Mouse (Mus musculus): ENCODE data around the gene Gm29666.

The Gm29666 gene

DNA sequence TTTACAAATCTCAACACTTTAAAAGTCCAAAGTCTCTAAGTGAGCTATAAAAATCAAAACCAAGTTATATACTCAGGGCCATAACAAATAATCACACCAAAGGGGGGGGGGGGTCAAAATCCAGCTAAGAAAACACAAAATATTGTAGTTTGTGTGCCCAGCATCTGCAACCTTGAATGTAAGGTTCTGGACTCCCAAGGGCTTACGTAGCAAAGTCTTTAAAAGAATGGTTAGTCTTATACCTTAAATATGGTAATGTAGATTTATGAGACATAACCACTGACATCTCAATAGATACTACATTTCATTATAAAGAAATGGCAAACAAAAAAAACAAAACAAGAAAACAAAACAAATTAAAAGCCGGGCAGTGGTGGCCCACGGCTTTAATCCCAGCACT, at the start of gene Gm29666:
Gene Gm29666 (minus strand): TSS at position 101 of the 400 bp plus-strand sequence.
- DNase-seq (ENCODE audit: low spot score) = no peak

DNA sequence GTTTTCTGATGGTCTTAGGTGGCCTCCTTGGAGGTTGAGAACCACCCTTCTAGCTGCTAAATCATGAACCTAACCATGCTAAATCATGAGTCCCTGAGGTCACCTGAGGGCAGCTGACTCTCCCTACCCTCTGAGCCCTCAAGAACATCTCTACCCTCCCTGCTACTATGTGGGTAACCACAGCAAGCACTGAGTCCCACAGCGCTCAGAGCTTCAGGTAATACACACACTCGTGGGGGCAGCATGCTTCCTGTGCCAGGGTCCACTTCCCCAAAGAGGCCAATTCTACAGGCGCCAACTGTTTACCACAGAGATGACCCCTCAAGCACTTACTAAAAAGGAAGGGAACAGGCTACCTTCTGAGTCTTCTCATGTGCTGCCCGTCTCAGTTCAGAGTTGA, 48.7 kb upstream of the Gm29666 start:
- DNase-seq (ENCODE audit: low spot score) = no peak

DNA sequence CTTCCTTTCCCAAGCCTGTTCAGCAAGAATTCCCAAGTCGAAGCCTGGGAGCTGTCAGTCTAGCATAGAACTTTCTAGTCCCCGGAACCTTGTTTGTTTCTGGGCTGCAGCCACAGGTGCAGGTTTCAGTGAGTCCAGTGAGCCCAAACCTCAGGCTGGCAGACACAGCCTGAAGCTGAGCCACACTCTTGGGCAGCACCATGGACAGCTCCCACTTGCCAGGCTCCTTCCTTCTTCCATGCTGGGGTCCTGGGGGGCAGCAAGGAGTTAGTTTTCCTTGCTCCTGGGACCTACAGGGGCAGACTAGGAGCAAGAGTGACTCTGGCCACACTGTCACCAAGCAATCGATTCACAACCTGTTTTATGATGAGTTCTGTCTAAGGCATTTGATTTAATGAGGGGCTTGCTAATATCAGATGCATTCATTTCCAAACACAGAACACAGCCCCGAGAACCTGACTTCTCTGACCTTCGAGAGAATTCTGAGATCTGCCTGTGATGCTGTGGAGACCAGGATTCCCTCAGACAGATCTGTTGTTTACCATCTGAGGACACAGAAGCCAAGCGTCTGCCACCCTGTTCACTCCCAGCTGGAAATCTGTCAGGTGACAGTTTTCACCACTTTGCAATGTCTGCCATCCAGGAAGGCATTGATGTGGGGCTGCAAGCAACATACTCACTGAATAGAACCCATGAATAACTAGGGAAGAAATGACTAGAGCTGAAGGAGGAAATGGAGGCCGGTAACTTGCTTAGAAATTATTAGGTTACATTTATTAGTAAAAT, 45.9 kb upstream of the Gm29666 start:
- peak; percentile 36 for DNase-seq (ENCODE audit: low spot score)

DNA sequence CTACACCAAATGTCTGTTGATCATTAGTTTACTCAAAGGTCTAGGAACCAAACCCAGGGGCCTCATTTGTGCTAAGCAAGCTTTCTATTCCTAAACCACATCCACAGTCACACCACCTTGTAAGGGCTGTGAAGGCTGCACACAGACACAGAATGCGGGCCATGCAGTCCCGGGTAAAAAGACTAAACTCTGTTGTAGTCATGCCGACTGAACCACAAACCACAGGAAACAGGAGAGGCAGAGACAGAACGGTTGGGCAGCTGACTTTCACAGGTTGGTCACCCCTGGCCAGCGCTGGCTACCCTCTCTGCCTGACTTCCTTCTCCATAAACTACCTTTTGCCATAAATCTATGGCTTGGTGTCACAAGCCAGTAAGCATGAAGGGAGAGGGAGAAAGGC, 44.9 kb upstream of the Gm29666 start:
- no peak for DNase-seq (ENCODE audit: low spot score)

DNA sequence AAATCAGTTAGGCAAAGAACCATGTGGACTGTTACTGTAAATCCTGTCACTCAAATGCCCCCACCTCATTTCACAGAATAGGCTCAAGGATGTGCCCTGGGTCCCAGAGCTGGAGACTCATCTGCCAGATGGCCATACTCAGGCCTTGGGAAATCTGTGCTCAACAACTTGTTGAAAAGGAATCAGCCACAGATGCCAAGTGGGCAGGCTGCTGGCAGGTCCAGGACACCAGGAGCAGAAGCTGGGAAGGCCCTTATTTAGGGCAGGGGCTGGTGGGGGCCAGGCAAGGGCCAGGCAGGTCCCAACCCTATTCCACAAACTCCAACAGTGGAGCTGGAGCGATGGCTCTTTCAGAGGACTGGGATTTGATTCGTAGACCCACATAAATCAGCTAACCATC, 42.7 kb upstream of the Gm29666 start:
- DNase-seq (ENCODE audit: low spot score) = no peak

DNA sequence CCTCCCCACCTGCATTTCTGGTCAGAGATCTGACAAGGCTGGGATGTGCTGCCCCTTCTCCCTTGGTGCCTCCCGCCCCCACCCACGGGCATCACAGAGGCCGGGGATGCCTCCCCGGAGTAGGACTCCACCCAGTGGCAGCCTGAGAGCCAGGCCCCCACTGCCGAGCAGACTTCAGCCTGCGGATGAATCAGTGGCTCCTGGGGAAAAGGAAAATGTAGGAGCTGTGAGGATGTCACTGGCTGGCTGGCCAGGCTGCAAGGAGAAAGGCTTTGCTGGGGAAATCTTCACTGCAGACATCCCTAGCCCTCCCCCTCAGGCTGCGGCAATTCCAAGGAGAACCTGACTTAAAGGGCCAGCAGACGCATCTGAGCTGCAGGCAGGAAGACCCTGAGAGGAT, 40.9 kb upstream of the Gm29666 start:
- no peak for DNase-seq (ENCODE audit: low spot score)

DNA sequence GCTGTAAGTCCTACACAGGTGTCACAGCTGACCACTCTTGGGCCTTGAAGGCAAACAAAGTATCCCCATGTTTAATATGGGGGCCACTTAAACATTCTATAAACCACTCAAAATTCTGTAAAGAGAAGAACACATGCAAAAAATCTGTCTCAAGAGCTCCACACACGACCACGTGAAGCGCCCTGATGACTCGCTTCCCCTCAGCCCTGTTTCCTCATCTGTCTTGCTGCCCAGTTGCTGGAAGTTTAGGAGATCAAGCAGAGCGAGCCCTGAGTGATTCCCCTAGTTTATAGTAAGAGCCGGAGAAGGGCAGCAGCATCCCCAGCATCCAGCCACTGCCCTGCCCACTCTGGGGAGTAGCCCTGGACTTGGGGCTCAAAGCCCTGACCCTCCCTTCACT, 40.1 kb upstream of the Gm29666 start:
- DNase-seq (ENCODE audit: low spot score) = no peak

DNA sequence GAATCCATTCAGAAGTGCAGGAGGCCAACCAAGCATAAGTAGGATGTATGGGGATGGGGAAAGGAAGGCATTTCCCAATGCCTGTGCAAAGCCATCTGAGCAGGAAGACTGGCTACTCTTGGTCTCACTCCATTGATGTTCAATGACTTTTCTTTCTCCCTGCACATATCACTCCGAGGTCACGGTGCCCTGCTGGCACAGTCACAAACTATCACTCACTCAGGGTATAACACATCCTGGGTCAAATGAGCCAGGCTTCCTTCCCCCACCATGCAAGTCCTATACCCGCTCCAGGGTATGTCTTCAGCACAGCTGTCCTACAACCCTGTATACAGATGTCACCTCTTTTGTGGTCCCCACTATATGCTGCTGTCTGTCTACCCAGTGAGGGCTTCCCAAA, 38.5 kb upstream of the Gm29666 start:
- no peak for DNase-seq (ENCODE audit: low spot score)

DNA sequence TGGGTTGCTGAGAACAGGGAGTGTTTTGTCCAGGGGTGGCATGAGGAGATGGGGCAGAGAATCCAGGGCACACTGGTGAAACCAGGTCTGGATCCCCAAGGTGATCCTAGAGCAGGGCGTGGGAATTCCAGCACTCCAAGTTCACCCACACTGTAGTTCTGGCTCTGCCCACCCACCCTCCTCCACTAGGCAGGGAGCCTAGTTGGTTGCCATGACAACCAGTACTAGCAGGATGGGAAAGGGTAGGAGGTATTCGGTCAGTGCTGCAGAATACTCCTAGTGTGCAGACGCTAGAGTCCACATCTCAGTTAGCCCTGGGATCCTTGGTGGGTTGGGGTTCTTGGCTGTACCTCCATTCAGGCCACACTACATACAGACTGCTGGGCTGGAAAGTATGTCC, 38.0 kb upstream of the Gm29666 start:
- no peak for DNase-seq (ENCODE audit: low spot score)

DNA sequence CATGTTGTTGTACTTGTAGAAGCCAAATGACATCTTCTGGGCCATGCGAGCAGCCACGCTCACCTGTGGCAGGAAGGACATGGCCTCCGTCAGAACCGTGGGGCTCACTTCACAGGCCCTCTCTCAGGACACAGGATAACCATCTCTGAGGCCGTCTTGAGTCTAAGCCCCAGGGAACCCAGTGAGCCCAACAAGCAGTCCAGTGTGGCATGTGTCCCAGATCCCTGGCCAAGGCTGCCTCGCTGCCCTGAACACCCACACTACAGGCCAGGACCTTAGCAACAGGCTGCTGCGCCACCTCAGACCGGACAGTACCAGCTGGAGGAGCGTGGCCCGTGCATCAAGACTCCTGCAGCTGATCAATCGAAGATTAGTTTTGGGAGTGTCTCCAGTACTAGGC, 33.4 kb upstream of the Gm29666 start:
- no peak for DNase-seq (ENCODE audit: low spot score)

DNA sequence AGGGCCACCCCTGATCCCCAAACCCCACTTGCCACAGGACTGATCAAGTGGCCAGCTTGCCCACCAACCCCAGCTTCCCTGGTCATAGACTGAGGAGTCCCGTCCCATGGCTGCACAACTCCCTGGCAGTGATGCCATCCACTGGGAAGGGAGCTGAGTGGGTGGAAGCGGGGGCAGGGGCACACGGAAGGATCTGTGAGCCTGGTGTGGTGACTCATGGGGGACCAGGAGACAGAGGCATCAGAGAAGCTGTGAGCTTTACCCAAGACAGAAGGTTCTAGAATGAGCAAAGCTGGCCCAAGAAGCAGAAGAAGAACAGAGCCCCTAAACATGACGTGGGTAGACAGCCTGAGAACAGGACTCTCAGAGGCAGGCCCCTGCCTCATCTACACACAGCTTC, 30.2 kb upstream of the Gm29666 start:
- no peak for DNase-seq (ENCODE audit: low spot score)

DNA sequence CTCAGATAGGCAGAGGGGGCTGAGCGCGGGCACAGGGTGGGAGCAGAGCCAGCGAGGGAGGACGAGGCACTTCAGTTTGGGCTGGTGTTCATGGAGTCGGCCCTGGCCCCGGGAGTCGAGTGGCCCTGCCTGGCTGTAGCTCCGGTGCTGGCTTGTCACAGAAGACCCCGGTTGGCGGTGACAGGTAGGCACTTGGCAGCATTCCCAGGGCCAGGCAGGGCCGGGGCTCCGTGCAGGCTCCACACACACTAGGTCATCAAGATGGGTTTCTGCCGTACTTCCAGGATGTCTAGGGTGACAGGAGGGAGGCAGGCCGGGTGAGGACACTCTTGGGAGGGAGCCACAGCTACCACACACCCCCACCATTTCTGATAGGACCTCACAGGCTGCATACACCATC, 29.2 kb upstream of the Gm29666 start:
- DNase-seq (ENCODE audit: low spot score) = no peak

DNA sequence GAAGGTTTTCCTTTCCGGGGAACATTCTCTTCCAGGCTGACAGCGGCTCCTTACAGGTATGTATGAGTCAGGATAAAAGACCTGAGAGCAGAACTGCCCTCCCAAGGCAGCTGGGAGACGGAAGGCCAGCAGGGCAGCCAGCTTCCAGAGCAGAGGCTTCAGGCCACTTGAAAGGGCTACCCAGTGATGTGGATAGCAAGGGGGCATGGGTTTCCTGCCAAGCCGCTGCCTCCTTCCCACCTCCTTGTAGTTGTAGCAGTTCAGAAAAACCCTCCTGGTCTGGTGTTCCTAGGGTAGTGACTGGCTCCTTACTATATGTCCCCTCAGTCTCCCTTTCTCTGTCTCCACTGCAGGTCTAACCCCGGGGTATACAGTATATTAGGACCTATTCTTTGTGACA, 24.5 kb upstream of the Gm29666 start:
- no peak for DNase-seq (ENCODE audit: low spot score)

DNA sequence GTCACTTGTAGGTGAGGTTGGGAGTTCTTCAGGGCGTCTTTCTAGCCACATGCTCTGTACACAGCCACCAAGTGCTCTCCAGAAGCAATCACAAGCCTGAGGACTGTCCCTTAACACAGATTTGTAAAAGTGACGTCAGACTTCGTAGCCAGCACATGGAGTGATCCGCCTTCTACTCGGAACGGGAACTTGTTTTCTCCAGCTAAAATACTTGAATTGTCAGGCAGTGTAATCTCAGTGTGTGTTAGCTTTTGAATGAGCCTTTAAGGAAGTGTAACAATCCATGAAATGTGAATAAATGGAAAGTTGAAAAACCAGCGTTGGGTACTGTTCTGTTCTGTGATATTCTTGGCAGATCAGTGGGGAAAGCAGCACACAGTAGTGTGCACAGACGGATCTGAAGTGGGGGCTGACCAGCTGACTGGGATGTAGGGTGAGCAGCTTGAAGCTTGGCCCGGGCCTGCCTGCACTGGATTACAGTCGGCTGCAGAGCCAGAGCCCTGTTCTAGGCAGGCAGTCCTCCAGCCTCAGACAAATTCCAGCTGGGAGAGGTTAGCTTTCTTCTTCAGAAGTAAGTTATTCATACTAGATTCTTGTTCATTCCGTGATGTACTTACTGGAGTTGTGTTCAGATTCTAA, 22.9 kb upstream of the Gm29666 start:
- DNase-seq (ENCODE audit: low spot score) = no peak

DNA sequence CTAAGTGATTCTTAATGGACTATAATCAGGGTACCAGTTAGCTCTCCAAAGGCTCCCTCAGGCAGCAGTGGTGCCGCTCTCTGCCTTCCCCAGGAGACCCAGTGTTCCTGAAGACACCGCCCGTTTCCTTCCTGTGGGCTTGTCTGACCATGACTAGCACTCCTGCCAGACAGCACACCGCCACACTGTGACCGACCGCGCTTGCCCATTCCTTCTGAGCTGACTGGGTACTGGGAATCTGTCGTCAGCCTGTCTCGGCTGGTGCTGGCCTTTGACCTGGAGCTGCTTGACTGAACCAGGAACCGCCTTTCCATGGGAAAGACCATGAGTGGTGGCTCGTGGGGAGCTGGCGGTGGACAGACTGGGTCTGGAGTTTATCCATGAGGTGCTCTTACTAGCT, 20.3 kb upstream of the Gm29666 start:
- DNase-seq (ENCODE audit: low spot score) = no peak

DNA sequence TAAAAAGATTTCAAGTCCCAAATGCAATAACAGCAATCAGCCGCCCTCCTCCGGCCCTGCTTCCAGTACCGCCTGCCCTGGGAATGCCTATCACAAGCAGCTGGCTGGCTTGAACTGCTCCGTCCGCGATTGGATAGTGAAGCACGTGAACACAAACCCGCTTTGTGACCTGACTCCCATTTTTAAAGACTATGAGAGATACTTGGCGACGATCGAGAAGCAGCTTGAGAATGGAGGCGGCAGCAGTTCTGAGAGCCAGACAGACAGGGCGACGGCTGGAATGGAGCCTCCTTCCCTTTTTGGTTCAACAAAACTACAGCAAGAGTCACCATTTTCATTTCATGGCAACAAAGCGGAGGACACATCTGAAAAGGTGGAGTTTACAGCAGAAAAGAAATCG, 15.1 kb upstream of the Gm29666 start:
- no peak for DNase-seq (ENCODE audit: low spot score)

DNA sequence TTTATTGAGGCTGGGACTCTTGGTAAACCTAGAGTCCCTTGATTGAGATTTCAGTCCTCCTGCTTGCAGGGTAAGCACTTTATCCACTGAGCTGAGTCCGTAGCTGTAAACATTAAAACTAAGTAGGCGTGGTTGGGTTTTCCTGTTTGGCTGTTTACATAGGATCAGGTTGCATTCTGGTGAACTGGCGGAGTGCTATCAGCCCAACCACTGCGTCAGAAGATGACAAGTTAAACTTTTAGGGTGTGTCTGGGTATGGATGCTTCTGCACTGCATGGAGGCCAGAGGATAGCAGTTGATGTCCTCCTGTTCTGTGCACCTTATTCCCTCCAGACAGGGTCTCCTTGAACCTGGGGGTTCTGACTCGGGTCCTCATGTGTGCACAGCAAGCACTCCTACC, 12.5 kb upstream of the Gm29666 start:
- no peak for DNase-seq (ENCODE audit: low spot score)

DNA sequence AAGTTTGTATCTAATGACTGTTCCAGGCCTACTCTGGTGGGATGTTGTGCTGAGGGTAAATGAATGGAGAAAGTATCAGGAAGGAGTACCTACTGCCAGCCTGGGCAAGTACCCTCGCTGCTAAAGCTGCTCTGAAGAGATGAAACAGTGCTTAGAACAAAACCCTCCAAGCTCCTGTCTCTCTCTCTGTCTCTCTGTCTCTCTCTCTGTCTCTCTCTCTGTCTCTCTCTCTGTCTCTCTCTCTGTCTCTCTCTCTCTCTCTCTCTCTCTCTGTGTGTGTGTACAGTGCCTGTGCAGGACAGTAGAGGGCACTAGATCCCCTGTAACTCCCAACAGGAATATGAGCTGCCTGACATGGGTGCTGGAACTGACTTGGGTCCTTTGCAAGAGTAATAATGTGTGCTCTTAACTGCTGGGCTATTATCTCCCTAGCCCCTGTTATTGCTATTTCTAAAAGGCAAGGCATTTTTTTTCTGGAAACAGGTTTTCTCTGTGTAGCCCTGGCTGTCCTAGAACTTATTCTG, 5.7 kb upstream of the Gm29666 start:
- no peak for DNase-seq (ENCODE audit: low spot score)

DNA sequence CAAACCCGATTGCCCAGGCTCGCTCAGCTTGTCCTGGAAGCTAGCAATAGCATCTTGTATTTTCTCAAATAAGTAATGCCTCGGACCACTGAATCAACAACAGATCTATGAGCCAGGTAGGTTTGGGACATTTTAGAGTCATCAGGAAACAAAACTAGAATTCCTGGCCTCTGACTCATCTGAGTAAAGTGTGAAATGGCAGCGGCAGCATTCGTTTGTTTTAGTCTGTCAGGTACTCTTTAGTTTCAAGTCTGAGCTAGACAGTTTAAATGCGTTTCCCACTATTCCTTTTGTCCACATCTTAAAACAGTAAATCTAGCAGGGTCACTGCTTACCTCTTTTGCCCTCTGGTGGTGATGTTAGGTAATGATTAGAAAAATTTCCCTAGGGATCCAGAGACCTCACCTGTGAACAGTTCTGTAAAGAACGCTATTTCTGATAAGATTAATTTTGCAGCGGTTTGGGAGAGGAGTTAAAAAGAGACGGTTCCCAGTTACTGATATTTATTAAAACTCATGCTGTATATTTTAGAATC, 5.0 kb upstream of the Gm29666 start:
- no peak for DNase-seq (ENCODE audit: low spot score)

DNA sequence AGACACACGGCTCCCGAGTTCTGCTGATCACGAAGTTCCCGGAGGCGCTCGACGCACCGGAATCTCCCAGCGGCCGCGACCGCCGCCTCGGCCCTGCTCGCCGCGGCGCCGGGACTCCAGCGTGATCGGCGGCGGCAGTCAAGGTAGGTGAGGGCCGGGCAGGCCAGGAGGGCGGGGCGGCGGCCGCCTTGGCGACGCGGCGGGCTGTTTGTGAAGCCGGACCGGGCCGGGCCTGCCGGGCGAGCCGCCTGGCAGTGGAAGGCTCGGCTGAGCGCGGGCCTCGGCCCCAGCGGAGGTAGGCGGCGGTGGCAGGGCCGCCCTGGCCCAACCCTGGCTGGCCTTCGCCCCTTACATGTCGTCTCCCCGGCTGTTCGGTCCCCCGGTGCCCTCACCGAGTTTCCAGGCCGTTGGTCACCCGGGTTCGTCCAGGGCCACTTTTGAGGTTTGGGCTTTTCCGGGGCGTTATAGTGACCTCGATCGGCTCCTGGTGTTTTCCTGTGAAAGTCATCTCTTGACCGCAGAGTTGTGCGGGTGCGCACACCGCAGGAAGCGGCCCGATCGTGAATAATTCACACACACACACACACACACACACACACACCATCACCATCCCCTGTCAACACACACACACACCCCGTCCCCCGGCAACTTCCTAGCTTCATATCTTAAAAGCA, 3.8 kb upstream of the Gm29666 start:
- no peak for DNase-seq (ENCODE audit: low spot score)

DNA sequence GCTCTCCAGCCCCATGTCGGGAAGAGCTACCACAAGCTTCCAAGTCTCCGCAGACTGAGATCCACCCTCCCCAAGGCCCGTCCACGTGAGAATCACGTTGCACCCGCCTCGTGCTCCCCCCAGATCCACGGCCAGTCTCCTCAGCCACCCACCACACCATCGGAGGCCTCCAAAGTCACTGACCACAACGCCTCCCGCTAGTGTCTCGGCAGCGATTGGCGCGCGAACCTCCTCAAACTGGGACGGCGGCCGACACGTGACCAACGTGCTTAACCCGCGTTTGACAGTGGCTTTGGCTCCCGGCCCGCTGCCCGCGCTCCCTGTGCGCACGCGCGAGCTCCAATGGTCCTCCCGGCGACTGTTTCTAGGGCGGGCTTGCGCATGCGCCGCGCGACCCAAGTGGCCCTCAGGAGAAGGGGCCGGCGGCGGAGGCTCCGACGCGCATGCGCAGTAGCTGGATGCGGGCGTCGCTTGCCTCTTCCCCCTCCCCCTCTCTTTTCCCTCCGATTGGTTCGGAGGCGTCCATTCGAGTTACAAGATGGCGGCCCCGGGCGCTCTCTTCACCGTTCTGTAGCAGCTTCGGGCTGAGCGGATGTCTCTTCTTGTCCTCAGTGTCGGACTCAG, 3.2 kb upstream of the Gm29666 start, which contains the start of gene Nup50:
Gene Nup50 (plus strand): TSS at position 528 of the 624 bp plus-strand sequence.
- peak; percentile 100 for DNase-seq (ENCODE audit: low spot score)

DNA sequence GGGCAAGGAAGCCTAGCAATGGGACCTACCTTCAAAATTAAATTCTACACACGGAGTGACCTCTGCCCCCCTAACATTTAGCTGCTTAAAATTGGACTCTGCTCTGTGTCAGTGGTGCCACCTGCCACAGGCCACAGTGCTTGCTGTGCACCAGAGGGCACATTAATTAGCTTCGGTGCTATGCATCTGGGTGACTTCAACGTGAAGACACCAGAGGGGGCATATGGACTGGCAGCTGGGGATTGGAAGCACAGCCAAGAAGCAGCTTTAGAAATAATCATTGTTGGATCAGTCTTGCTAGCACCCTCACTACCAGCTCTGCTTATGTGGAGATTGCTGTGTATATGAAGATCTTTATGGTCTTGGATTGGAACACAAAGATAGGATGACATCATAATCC, 6.6 kb downstream of the Gm29666 start:
- DNase-seq (ENCODE audit: low spot score) = no peak

Measured in ovary, postnatal 10 days (tissue).